Mouse (Mus musculus) heart, embryonic 15.5 days (tissue): ENCODE measurements at regions not wholly inside any gene's neighbourhood (a gene's known extent, or its start where the extent isn't known, plus 50 kb on each side); places are given as distances from the start of the nearest gene placed in this dataset.

Experiments used
- ATAC-seq: fragments of 200-750 bp; cut with Nextera tagmentation; replicated peaks from 2 replicates; pipeline ENCODE4 v1.8.0; 2017; ENCODE audit warnings: low read depth, moderate TSS enrichment; ENCODE audit not compliant: insufficient number of reproducible peaks, insufficient read depth, low FRiP score
- H3K27ac ChIP-seq: fragments of 300-500 bp; sonication (generic); 2 replicates; pipeline ENCODE4 v1.5.1; 2015; ENCODE audit warnings: mild to moderate bottlenecking, inconsistent platforms
- H3K27me3 ChIP-seq: fragments of 300-500 bp; sonication (generic); 2 replicates; pipeline ENCODE4 v1.6.1; 2015; ENCODE audit warnings: inconsistent platforms
- H3K36me3 ChIP-seq: fragments of 300-500 bp; sonication (generic); 2 replicates; pipeline ENCODE4 v1.6.1; 2015; ENCODE audit warnings: mild to moderate bottlenecking, inconsistent platforms
- H3K4me1 ChIP-seq: fragments of 300-500 bp; sonication (generic); replicated peaks from 2 replicates; pipeline ENCODE4 v1.6.1; 2015; ENCODE audit warnings: inconsistent platforms
- H3K4me2 ChIP-seq: fragments of 300-500 bp; sonication (generic); 2 replicates; pipeline ENCODE4 v1.6.1; 2015; ENCODE audit warnings: inconsistent platforms, mild to moderate bottlenecking, moderate library complexity
- H3K4me3 ChIP-seq: fragments of 300-500 bp; sonication (generic); 2 replicates; pipeline ENCODE4 v1.5.1; 2015; ENCODE audit warnings: mild to moderate bottlenecking, inconsistent platforms
- H3K9ac ChIP-seq: fragments of 300-500 bp; sonication (generic); 2 replicates; pipeline ENCODE4 v1.6.1; 2015; ENCODE audit warnings: mild to moderate bottlenecking, inconsistent platforms
- H3K9me3 ChIP-seq: fragments of 300-500 bp; sonication (generic); replicated peaks from 2 replicates; pipeline ENCODE4 v1.6.1; 2016; ENCODE audit warnings: inconsistent platforms
- WGBS: fragments of 180-500 bp; shearing (Covaris S2); methylation state at CpG from one replicate; pipeline ENCODE4 v1.1.7; 2015; ENCODE audit warnings: mixed read lengths; 5-methylcytosine and 5-hydroxymethylcytosine counted together

DNA sequence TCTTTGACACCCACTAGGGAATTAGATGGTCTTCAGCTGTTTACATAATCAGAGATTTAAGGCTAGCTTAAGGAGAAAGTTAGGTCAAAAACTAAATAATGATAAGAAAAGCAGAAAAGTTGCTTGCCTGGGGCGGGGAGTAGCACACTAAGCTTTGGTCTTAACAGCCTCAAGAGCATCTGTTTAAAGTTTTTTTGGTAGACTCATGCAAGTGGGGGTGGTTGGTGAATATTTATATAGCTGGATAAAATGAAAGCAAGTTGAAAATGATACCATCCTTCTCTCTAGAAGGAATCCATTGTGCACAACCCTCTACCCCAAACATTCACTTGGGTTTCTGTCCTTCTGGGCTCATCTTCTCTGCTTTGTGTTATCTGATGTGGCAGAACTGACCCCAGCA, 85.3 kb upstream of the Lifr start:
- Histone ChIP-seq H3K4me1 (no peaks in the 10 kb centered on the region), H3K27ac (no peak overlapping the region), H3K4me3 (no peak overlapping the region), H3K4me2 (no peak overlapping the region), H3K27me3 (no peaks in the 10 kb centered on the region), H3K9ac (no peak overlapping the region), H3K9me3 (no peaks in the 10 kb centered on the region), H3K36me3 (no peaks in the 10 kb centered on the region)
- 86% methylated on average over 1 of the region's 1 CpGs for WGBS
- ATAC-seq, result no peak

DNA sequence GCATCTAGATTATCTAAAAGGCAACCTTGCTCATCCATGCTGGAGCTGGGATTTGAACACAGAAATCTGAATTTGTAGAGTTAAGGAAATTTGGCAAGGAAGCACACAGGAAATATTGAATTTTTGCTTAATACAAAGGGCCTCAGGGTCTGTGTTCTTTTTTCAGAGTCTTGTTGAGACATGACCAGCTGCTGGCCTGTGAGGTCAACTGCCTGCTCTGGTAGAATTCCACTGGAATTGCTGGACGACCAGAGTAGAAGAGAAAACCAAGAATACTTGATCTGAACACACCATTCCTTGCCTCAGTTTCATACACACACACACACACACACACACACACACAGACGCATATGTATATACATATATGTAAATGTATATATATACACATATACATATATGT, 84.1 kb upstream of the Lifr start:
- Histone ChIP-seq H3K9me3 (no peaks in the 10 kb centered on the region), H3K36me3 (no peaks in the 10 kb centered on the region), H3K27me3 (no peaks in the 10 kb centered on the region), H3K4me1 (no peaks in the 10 kb centered on the region), H3K27ac (no peak overlapping the region), H3K9ac (no peak overlapping the region), H3K4me2 (no peak overlapping the region), H3K4me3 (no peak overlapping the region)
- 73% methylated on average over 2 of the region's 2 CpGs for WGBS
- no peak for ATAC-seq

DNA sequence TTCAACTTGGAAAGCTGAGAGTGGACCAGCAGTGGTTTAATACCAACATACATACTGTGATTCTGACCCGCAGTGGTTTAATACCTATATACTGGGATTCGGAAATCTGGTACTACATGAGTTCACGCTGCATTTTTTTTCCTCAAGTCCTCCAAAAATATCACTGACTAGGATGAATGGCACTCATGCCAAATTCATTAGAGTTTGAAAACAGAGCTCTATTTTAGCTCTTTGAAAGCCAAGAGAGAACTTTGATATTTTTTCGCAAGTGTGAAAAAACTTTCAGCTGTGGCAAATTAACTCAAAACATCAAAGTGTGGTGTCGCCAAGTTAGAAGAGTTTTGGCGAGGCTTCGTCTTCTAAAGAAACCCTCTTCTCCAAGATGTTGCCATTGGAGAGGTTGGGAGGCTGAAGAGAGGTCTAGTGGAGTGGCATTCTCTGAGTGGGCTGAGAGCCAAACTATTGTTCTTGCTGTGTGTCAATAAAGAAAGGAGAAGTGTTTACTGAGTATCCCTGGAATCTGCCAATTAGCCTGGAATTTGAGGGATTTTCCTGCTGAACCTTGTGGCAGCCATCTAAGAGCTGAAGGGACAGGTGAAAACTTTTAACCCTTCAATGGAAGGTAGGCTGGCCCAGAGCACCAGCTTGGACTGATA, 81.6 kb upstream of the Lifr start:
- Histone ChIP-seq H3K4me3 (no peak overlapping the region), H3K36me3 (no peaks in the 10 kb centered on the region), H3K9me3 (no peaks in the 10 kb centered on the region), H3K27me3 (no peaks in the 10 kb centered on the region), H3K4me2 (no peak overlapping the region), H3K9ac (no peak overlapping the region), H3K4me1 (no peaks in the 10 kb centered on the region), H3K27ac (no peak overlapping the region)
- no peak for ATAC-seq
- 83% methylated on average over 7 of the region's 7 CpGs for WGBS

DNA sequence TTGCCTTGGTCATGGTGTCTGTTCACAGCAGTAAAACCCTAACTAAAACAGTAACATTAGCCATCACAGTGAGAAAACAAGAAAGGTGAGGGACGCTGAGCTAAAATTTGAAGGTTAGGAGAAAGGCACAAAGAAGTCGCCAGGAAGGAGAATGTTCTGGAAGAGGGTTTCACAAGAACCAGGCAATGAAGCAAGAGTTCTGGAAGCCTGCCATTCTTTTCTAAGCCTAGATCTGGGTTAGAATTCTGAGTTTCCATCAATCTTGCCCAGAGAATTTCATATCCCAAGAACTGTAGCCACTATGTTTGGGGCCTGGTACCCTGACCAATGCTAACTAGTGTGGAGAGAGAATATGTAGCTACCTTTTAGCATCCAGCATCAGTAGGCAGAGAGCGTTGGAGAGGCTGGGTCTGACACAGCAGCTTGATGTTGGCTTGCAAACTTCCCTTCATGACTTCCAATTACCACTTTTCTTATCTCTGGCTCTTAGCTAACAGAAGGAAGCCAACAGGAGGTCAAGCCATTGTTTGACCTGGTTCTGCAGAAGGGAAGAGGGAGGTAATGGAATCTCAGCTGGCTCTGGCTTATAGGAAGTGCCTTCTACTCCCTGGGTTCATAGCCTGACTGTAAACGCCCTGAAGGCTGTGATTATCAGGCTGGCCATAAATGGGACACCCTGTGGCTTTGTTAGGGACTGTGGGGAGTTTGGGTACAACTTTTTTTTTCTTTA, 79.3 kb upstream of the Lifr start:
- H3K36me3 ChIP-seq, result no peaks in the 10 kb centered on the region
- no peak overlapping the region for H3K4me3 ChIP-seq
- H3K27ac ChIP-seq, result no peak overlapping the region
- peaks cover 19% of the 10 kb centered on the region for H3K4me1 ChIP-seq
- no peaks in the 10 kb centered on the region for H3K9me3 ChIP-seq
- H3K4me2 ChIP-seq, result no peak overlapping the region
- peak; percentile 19; the same call in 1 of the 2 replicates for ATAC-seq
- H3K27me3 ChIP-seq, result no peaks in the 10 kb centered on the region
- 65% methylated on average over 4 of the region's 4 CpGs for WGBS
- no peak overlapping the region for H3K9ac ChIP-seq

DNA sequence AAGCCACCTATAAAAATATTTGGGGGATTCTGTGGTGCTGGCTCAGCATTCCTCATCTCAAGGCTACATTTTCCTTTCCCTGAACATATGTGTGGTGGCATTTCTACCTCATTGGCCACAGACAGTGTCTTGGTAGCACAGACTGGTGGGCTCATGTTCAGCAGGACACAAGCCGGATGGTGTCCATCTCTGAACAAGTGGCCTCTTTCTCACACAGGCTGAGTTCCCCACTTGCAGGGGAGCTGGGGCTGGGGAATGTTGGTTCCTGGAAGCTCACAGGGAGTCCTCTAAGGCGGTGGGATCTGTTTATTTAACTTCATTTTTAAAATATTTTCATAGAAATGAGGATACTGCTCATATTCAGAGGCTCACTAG, 78.7 kb upstream of the Lifr start:
- no peak overlapping the region for H3K27ac ChIP-seq
- WGBS, result 75% methylated on average over 2 of the region's 2 CpGs
- H3K9ac ChIP-seq, result no peak overlapping the region
- no peaks in the 10 kb centered on the region for H3K27me3 ChIP-seq
- no peak for ATAC-seq
- no peak overlapping the region for H3K4me2 ChIP-seq
- H3K4me1 ChIP-seq, result peaks cover 22% of the 10 kb centered on the region
- H3K36me3 ChIP-seq, result no peaks in the 10 kb centered on the region
- H3K9me3 ChIP-seq, result no peaks in the 10 kb centered on the region
- no peak overlapping the region for H3K4me3 ChIP-seq

DNA sequence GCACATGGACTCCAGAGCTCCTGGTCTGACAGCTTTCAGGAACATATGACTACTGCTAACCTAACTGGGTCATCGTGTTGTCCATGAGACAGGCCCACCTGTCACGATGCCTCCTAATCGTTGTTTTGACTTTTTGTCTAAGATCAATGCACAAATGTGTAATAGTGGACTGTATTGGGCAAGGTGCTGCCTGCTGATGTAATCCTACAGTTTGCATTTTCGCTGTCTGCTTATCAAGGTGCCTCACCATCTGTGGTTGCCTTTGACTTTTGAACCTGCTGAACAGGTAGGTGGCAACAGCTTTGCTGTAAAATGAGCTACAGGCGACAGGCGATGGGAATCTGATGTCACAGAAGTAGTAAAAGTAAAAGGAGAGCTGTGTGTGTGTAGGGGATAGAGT, 78.0 kb upstream of the Lifr start:
- whole genome bisulfite sequencing, result 90% methylated on average over 6 of the region's 6 CpGs
- no peak for ATAC-seq
- H3K36me3 ChIP-seq, result no peaks in the 10 kb centered on the region
- no peak overlapping the region for H3K9ac ChIP-seq
- no peaks in the 10 kb centered on the region for H3K9me3 ChIP-seq
- no peak overlapping the region for H3K4me3 ChIP-seq
- H3K4me2 ChIP-seq, result no peak overlapping the region
- no peaks in the 10 kb centered on the region for H3K27me3 ChIP-seq
- no peak overlapping the region for H3K27ac ChIP-seq
- H3K4me1 ChIP-seq, result peaks cover 26% of the 10 kb centered on the region

DNA sequence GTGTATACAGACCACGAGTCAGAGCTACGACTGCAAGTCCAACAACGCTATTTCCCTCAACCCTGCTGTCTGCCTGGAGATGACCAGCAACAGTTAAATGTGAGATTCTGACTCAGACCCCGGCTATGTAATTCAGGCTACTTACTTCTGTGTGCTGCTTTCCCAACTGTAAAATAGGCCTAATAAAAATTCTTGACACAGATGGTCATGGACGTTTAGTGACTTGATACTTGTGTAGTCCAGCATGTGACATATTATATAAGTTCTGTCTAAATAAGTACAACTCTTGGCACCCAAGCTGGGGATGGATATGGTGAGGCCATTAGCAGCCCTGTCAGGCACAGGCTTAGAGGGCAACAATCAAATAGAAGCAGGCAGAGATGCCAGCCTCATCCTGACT, 77.4 kb upstream of the Lifr start:
- no peak overlapping the region for H3K4me2 ChIP-seq
- peaks cover 26% of the 10 kb centered on the region for H3K4me1 ChIP-seq
- H3K9ac ChIP-seq, result no peak overlapping the region
- H3K36me3 ChIP-seq, result no peaks in the 10 kb centered on the region
- H3K9me3 ChIP-seq, result no peaks in the 10 kb centered on the region
- no peak overlapping the region for H3K27ac ChIP-seq
- 76% methylated on average over 5 of the region's 5 CpGs for WGBS
- H3K4me3 ChIP-seq, result no peak overlapping the region
- H3K27me3 ChIP-seq, result no peaks in the 10 kb centered on the region
- ATAC-seq, result no peak

DNA sequence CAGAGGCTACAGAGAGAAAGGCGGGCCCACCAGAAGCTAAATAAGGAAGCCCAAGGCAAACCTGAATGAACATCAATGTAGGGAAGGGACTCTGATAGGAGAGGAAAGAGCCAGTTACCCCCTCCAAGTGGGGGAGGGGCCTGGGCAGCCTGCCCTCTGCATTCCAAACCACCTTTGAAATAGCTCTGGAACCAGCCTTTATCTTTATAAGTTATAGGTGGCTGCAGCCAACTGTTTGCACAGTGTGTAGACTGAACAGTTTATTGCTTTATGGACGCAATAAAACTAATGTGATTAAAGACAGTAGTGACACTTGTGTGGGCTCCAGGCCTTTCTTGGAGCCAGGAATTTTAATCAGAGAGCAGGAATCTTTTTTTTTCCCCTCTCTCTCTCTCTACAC, 75.4 kb upstream of the Lifr start:
- Histone ChIP-seq H3K27me3 (no peaks in the 10 kb centered on the region), H3K4me3 (no peak overlapping the region), H3K27ac (no peak overlapping the region), H3K9ac (no peak overlapping the region), H3K4me2 (no peak overlapping the region), H3K36me3 (no peaks in the 10 kb centered on the region), H3K4me1 (peaks cover 26% of the 10 kb centered on the region), H3K9me3 (no peaks in the 10 kb centered on the region)
- ATAC-seq, result peak; percentile 47; the same call in 1 of the 2 replicates
- WGBS, result 49% methylated on average over 2 of the region's 2 CpGs

DNA sequence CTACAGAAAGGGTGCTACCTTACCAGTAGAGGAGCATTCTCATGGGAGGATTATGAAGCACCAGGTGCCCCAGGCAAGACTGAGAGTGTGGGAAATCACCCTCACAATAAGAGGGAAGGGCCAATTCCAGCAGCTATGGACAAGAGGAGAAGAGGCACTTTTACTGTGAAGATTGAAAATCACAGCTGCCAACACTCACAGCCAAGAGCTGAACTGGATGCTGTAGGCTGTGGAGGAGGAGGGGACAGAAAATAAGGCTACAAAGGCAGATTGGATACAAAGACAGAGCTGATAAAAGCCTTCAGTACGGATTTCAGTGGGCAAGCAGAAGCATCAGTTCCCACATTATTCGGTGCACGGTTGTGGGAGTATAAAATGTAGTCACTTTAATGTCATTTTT, 74.4 kb upstream of the Lifr start:
- no peaks in the 10 kb centered on the region for H3K9me3 ChIP-seq
- no peaks in the 10 kb centered on the region for H3K36me3 ChIP-seq

DNA sequence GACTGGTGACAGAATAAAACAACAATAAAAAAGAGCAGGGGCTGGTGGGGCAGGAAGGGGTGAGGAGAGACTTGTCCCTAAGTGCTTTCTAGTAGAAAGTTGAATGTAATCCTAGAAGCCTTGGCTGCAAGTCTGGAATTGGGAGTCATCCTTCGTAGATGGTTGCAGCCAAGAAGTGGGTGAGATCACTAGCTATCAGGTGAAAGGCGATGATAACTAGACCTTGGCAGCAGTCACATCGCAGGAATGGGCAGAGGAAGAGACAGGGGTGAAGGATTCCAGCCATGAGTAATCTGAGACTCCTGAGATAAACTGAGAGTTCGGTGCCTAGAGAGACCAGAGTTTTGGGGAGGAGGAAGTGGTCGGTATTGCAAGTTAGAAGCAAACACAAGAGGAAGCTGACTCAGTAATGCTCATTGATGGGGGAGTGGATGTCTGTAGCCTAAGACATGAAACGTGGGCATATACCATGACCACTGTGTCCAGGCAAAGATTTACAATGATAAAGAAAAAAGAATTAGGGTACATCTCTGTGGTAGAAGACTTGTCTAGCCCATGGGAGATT, 73.1 kb upstream of the Lifr start:
- no peaks in the 10 kb centered on the region for H3K27me3 ChIP-seq
- H3K9ac ChIP-seq, result no peak overlapping the region
- H3K9me3 ChIP-seq, result no peaks in the 10 kb centered on the region
- H3K4me1 ChIP-seq, result peaks cover 26% of the 10 kb centered on the region
- H3K27ac ChIP-seq, result no peak overlapping the region
- no peak overlapping the region for H3K4me2 ChIP-seq
- WGBS, result 18% methylated on average over 6 of the region's 6 CpGs
- no peak overlapping the region for H3K4me3 ChIP-seq
- ATAC-seq, result no peak
- no peaks in the 10 kb centered on the region for H3K36me3 ChIP-seq

More for the DNA sequence above, 74.4 kb upstream of the Lifr start:
- peaks cover 26% of the 10 kb centered on the region for H3K4me1 ChIP-seq
- no peak for ATAC-seq
- H3K4me2 ChIP-seq, result no peak overlapping the region
- WGBS, result 31% methylated on average over 3 of the region's 3 CpGs
- no peak overlapping the region for H3K9ac ChIP-seq
- H3K27ac ChIP-seq, result 0 out of 2 replicates have a peak overlapping the region, but pooled peaks have one; percentile 15
- H3K27me3 ChIP-seq, result no peaks in the 10 kb centered on the region
- H3K4me3 ChIP-seq, result no peak overlapping the region

DNA sequence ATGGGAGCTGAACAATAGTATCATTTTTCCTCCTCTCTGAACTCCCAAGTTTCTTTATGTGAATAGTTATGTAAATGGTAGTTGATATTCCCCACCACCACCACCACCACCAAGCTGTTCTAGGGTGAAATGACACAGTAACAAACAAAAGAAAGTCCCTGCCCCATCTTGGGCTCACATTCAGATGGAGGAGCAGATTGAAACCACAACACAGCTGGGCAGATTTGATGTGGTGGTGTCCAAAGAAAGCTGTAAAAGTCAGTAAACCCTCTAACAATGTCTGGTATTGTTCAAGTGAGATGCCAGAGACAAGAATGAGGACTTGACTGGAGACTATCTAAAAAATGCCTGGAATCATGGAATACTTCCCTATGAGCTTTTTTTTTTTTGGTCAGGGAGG, 67.8 kb upstream of the Lifr start:
- Histone ChIP-seq H3K4me2 (no peak overlapping the region), H3K9me3 (no peaks in the 10 kb centered on the region), H3K27ac (no peak overlapping the region), H3K36me3 (no peaks in the 10 kb centered on the region), H3K27me3 (no peaks in the 10 kb centered on the region), H3K4me3 (no peak overlapping the region), H3K9ac (no peak overlapping the region), H3K4me1 (0 out of 2 replicates have a peak, but pooled peaks cover under 1% of the 10 kb centered on the region)
- no peak for ATAC-seq

DNA sequence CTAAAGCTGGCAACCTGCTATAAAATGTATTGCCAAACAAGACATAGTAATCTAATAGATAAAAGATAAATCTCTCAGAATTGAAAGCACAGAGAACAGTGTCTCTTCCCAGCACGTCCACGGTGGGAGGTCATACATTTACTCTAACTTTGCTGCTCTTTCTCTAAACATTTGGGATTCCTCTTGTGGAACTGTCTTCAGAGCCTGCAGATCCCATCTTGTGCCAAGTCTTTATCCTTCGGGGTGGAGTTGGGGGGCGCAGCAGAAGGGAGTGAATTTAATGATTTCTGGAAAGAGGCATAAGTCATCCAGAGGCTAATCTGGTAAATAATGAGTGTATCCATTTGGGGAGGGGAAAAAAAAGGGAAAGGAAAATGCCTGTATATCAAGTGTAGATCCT, 65.2 kb upstream of the Lifr start:
- H3K27ac ChIP-seq, result no peak overlapping the region
- no peak overlapping the region for H3K9ac ChIP-seq
- WGBS, result 65% methylated on average over 4 of the region's 4 CpGs
- no peak for ATAC-seq
- no peaks in the 10 kb centered on the region for H3K9me3 ChIP-seq
- 0 out of 2 replicates have a peak, but pooled peaks cover 4% of the 10 kb centered on the region for H3K4me1 ChIP-seq
- no peaks in the 10 kb centered on the region for H3K36me3 ChIP-seq
- no peak overlapping the region for H3K4me2 ChIP-seq
- H3K4me3 ChIP-seq, result no peak overlapping the region
- no peaks in the 10 kb centered on the region for H3K27me3 ChIP-seq
